Mouse (Mus musculus): ENCODE measurements at regions not wholly inside any gene's neighbourhood (a gene's known extent, or its start where the extent isn't known, plus 50 kb on each side); places are given as distances from the start of the nearest gene placed in this dataset.

GRCm38 (mm10) chr7:74673626-74674295 lies 119.2 kb upstream of the Slco3a1 start:
- TF ChIP-seq CTCF (IDR thresholded peaks at IDR 0.05; ENCODE audit: low read depth) (no peak), EP300 (IDR thresholded peaks at IDR 0.05; ENCODE audit: low read depth) (no peak)
